Mouse (Mus musculus): Measurements from ENCODE around the gene Plekhg6.

DNA sequence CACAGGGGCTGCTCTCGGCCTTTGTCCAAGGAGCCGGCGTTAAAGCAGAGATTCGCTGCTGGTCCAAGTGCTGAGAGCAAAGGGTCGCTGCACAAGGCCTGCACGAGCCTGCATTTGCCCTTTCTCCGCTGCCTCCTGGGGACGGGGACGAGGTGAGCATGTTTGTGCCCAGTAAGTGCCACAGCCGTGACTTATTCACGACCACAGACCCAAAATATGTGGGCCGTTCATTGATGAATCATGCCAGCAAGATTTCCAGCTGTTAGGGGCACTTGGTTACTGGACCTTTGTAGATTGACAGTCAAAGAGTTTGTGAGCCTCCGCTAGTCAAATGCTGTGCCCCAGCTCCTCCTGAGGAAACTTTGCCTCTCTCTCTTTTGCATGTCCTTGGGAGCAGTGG lies 42.9 kb upstream of the Plekhg6 start:
- no peak for TF ChIP-seq CTCF (IDR thresholded peaks at IDR 0.05; ENCODE audit: low read depth)
- no peak for TF ChIP-seq EP300 (IDR thresholded peaks at IDR 0.05; ENCODE audit: low read depth)
